Mouse (Mus musculus) ES-E14 (cell line): ENCODE data around the gene Mocs3.

Experiments
- CHD2 ChIP-seq: IDR thresholded peaks from 2 replicates; pipeline ENCODE4 v1.6.1; 2014; ENCODE audit warnings: mild to moderate bottlenecking, low read depth, low read length, inconsistent platforms
- MAFK ChIP-seq: IDR thresholded peaks from 2 replicates; pipeline ENCODE4 v1.6.1; 2014; ENCODE audit warnings: mild to moderate bottlenecking, low read depth, low read length, inconsistent platforms; ENCODE audit not compliant: insufficient read depth

GRCm38 (mm10) chr2:168207883-168208282, 22.5 kb upstream of the Mocs3 start:
- no peak for TF ChIP-seq CHD2
- TF ChIP-seq MAFK: no peak
